Mouse (Mus musculus) bone marrow, adult 2 months (tissue): ENCODE results near the gene Suclg2. TPM values are rescaled to one million over a fixed set of nuclear protein-coding genes. Genes with fewer than 3 reads are reported as not detected.

Experiments used
- H3K27ac ChIP-seq: fragments of 200-500 bp; 2 replicates; pipeline ENCODE4 v1.5.1; 2012; ENCODE audit warnings: low read depth, mild to moderate bottlenecking, control low read depth, inconsistent platforms, low read length; ENCODE audit not compliant: control insufficient read depth, poor library complexity, insufficient read depth
- H3K4me1 ChIP-seq: fragments of 200-500 bp; 2 replicates; pipeline ENCODE4 v1.6.1; 2011; ENCODE audit warnings: low read length; ENCODE audit not compliant: control insufficient read depth, insufficient read depth
- H3K4me3 ChIP-seq: fragments of 200-500 bp; replicated peaks from 2 replicates; pipeline ENCODE3; 2011; ENCODE audit warnings: mild to moderate bottlenecking, low read depth, low read length, control low read depth; ENCODE audit not compliant: control insufficient read depth
- CTCF ChIP-seq: fragments of 200-500 bp; IDR thresholded peaks from 2 replicates; pipeline ENCODE4 v1.5.1; 2011; ENCODE audit warnings: low read length, control low read depth; ENCODE audit not compliant: control insufficient read depth, insufficient read depth
- POLR2A ChIP-seq: fragments of 200-500 bp; IDR thresholded peaks from 2 replicates; pipeline ENCODE4 v1.6.1; 2011; ENCODE audit warnings: low read depth, mild to moderate bottlenecking, control low read depth, low read length, borderline replicate concordance; ENCODE audit not compliant: control insufficient read depth
- WGBS: fragments of 180-500 bp; shearing (Covaris S2); methylation state at CpG from one replicate; pipeline ENCODE4 v1.1.7; 2018; 5-methylcytosine and 5-hydroxymethylcytosine counted together
- polyA plus RNA-seq: library from polyadenylated mRNA; stranded (reverse); fragments of >200 nt; gene quantifications from 2 replicates; pipeline ENCODE4 v1.2.4, GENCODE M21; 2011; ENCODE audit warnings: low replicate concordance; ENCODE audit not compliant: missing spikeins, insufficient read depth, insufficient read length

Gene Suclg2
- polyA plus RNA-seq, 1 experiment, result 9.0 TPM

DNA sequence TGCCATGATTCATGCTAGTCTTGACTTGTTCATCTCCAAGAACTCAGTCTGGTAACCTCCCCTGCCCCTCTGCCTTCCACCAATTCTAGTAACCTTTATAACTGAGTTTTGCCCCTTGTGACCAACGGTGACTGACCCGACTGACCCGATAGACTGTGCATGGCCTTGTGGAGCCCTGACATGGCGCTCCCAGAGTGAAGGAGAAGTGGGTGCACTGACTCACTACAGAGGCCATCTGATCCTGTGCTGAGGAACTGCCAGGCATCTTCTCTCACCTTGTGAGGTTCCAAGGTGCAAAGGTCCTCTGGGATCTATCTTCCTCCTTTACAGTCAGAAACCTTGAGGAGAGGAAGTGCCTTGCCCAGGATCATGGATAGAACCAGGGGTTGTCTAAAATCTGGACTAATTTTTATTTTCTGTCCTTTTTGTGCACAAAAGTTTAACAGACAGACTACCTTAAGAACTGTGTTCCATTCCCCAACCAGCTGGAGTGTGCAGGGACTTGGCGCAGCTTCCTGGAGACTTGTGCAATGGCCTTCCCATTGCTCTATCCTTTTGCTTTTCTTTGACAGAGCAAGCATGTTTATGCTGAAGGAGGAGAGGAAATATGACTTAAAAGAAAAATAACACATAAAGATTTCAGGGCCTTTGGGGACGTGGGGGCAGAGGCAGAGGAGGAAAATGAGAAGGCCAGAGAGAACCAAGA, 49.8 kb downstream of the Suclg2 start:
- H3K4me3 ChIP-seq, result no peak overlapping the region
- WGBS, result 90% methylated on average over 6 of the region's 6 CpGs
- H3K4me1 ChIP-seq, result no peaks in the 10 kb centered on the region
- no peak overlapping the region for H3K27ac ChIP-seq
- TF ChIP-seq POLR2A (no peak), CTCF (no peak)

DNA sequence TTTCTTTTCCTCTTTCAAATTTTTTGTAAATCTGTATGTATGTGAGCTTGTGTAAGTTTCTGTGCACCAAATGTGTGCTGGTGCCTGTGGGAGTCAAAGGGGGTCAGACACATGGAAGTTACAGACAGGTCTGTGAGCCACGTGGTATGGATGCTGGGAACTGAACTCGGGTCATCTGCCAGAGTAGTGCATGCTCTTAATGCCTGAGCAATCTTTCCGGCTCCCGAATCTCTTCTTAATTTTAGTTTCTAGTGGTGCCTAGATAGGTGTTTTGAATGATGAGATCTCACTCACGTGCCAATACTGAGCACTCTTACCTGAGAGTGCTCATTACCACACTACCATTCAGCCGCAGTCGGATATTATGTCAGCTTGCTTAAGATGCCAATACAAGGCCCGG, 60.9 kb downstream of the Suclg2 start:
- no peak for TF ChIP-seq POLR2A
- no peak for TF ChIP-seq CTCF
- Histone ChIP-seq H3K4me3 (no peak overlapping the region), H3K4me1 (no peaks in the 10 kb centered on the region), H3K27ac (no peak overlapping the region)
- 87% methylated on average over 8 of the region's 8 CpGs for WGBS

DNA sequence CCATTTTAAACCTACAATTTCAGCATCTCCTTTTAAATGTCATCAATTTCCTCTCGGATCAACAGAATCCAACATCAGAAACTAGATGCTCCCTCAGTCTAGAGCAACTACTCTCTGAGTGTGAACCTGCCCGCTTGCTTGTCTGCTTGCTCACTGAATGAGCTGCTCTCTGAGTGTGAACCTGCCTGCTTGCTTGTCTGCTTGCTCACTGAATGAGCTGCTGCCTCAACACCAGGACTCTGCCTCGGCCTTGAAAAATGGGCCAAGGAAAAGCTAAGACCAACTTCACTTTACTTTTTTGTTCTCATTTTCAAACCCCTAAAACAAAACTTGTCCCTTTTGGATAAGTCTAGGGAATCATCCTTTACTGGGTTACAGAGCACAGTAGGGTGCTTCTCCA, 64.9 kb downstream of the Suclg2 start:
- Histone ChIP-seq H3K27ac (no peak overlapping the region), H3K4me3 (no peak overlapping the region), H3K4me1 (no peaks in the 10 kb centered on the region)
- 84% methylated on average over 3 of the region's 3 CpGs for WGBS
- TF ChIP-seq CTCF (no peak), POLR2A (no peak)

DNA sequence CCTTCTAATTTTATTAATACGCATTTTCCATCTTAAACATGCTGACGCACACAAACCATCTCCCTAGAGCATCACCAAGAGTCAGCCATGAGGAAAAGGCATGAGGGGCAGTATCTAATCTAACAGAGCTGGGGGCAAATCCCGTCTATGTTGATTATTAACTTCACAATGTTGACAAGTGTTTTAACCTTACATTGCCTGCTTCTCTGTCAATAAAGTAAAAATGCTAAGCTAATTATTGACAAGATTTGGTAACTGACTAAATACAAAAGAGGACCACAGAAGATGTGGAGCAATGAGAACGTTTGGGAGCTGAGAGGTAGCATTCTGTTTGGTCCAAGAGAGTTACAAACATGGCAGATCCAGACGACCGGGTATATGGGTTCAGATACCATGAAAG, 65.8 kb downstream of the Suclg2 start:
- H3K4me3 ChIP-seq, result no peak overlapping the region
- WGBS, result 83% methylated on average over 6 of the region's 6 CpGs
- H3K27ac ChIP-seq, result no peak overlapping the region
- H3K4me1 ChIP-seq, result no peaks in the 10 kb centered on the region
- no peak for TF ChIP-seq CTCF
- TF ChIP-seq POLR2A, result no peak

DNA sequence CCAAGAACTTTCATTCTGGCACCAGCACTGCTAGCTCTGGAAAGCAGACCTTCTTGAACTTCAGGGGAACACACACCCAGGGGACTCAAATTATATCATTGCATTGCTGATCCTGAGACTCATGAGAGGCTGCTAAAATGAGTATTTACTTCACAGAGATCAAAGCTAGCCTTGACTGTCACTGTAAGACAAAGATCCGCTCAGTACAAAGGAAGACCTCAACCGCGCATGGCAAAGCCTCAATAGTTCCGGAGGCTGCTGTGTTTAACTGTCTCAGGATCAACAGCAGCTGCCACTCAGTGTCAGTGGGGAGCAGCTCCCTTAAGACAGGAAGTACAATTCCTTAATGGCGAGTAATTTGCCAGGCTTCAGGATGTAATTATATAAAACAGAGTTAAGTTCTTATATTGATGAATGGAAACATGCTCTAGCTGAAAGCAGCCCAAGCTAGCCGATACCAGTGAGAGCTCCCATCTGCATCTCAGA, 67.2 kb downstream of the Suclg2 start:
- no peak for TF ChIP-seq POLR2A
- no peak for TF ChIP-seq CTCF
- H3K4me1 ChIP-seq, result no peaks in the 10 kb centered on the region
- 90% methylated on average over 6 of the region's 6 CpGs for WGBS
- H3K4me3 ChIP-seq, result no peak overlapping the region
- no peak overlapping the region for H3K27ac ChIP-seq

DNA sequence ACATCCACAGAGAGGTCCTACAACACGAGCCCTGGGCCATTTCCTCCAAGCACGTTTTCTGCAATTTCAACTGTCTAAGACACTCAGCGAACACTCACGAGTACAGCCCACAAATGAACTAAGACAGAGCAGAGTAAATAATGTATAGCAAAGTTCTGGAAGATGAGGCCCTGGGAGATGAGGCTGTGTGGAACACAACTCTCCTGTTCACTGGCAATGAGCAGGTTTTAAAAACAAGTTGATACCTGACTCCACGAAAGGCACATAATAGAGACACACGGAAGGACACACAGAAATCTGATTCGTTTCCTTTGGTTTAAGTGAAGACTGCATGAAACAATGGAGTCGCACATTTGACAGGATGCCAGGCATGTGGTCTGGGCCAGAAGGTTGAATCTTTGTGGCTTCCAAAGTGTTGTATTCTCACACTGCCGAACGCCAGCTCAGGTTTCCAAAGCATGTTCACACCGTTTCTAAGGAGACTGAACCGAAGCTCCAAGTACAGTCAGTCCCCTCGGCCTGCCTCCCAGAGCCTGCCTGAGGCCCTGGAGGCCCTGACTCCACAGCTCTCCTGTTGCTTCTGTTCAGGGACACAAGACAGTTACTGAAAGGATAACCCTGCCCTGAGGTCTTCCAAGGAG, 68.4 kb downstream of the Suclg2 start:
- WGBS, result 81% methylated on average over 13 of the region's 13 CpGs
- Histone ChIP-seq H3K4me3 (no peak overlapping the region), H3K27ac (no peak overlapping the region), H3K4me1 (no peaks in the 10 kb centered on the region)
- TF ChIP-seq CTCF (no peak), POLR2A (no peak)

DNA sequence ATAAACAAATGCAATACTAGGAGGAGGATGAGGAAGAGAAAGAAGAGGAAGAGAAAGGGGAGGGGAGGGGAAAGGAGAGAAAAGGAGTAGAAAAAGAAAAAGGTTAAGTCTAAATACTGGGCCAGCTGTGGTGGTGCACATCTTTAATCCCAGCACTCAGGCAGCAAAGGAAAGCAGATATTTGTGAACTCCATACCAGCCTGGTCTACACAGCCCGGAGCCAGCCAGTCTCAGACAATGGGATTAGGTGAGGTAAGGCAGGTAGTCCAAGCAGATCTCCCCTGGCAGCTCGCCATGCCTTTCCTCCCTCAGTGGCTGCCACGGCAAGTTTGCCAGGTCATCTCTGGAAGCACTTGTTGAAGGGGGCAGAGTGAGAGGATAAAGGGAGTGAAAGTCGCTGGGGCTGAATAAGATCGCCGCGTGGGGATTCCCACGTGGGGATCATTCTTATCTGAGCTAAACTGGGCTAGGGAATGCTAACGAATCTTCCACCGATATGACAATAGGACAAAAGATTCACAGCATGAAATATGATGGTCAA, 69.4 kb downstream of the Suclg2 start:
- TF ChIP-seq POLR2A, result no peak
- Histone ChIP-seq H3K4me3 (no peak overlapping the region), H3K27ac (no peak overlapping the region), H3K4me1 (no peaks in the 10 kb centered on the region)
- WGBS, result 94% methylated on average over 10 of the region's 10 CpGs

DNA sequence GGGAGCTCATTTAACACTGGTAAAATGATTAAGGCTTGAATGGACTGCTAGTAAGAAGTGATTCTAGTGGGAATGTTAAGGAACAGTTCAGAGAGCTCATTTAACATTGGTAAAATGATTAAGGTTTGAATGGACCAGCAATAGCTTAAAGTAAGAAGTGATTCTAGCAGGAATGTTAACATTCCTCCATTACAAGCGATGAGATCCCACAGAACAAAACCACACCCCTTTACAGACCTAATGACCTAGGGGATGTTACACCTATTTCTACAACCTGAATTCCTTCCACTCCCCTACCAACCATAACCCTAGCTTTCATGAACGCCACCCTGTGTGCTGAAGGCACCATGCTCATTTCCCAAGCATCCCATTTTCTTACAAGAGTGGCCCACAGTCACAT, 81.2 kb downstream of the Suclg2 start:
- Histone ChIP-seq H3K4me1 (no peaks in the 10 kb centered on the region), H3K27ac (no peak overlapping the region), H3K4me3 (no peak overlapping the region)
- TF ChIP-seq POLR2A (no peak), CTCF (no peak)
- 82% methylated on average over 2 of the region's 2 CpGs for WGBS
